Mouse (Mus musculus) midbrain, embryonic 16.5 days (tissue): ENCODE data around the gene Olfr707. TPM values are rescaled to one million over a fixed set of nuclear protein-coding genes. Genes with fewer than 3 reads are reported as not detected.
"Not testable (repeated sequence)": the region's sequence is repeated elsewhere in the genome, so short reads cannot be mapped to it uniquely, and the experiment has no call there.

Experiments
- ATAC-seq: fragments of 200-750 bp; cut with Nextera tagmentation; 2 replicates; pipeline ENCODE4 v1.8.0; 2017; ENCODE audit warnings: moderate TSS enrichment
- H3K27ac ChIP-seq: fragments of 300-500 bp; sonication (generic); 2 replicates; pipeline ENCODE4 v1.5.1; 2014; ENCODE audit warnings: mild to moderate bottlenecking, low read length, mixed read lengths
- H3K27me3 ChIP-seq: fragments of 300-500 bp; sonication (generic); 2 replicates; pipeline ENCODE4 v1.6.1; 2014; ENCODE audit warnings: low read depth, low read length, mixed read lengths; ENCODE audit not compliant: control insufficient read depth, insufficient read depth
- H3K36me3 ChIP-seq: fragments of 300-500 bp; sonication (generic); 2 replicates; pipeline ENCODE4 v1.6.1; 2014; ENCODE audit warnings: mild to moderate bottlenecking, low read length, moderate library complexity, mixed read lengths; ENCODE audit not compliant: control insufficient read depth, insufficient read depth
- H3K4me1 ChIP-seq: fragments of 300-500 bp; sonication (generic); 2 replicates; pipeline ENCODE4 v1.6.1; 2014; ENCODE audit warnings: mild to moderate bottlenecking, low read length, mixed read lengths; ENCODE audit not compliant: control insufficient read depth, insufficient read depth
- H3K4me2 ChIP-seq: fragments of 300-500 bp; sonication (generic); 2 replicates; pipeline ENCODE4 v1.6.1; 2014; ENCODE audit warnings: mild to moderate bottlenecking, low read length, mixed read lengths
- H3K4me3 ChIP-seq: fragments of 300-500 bp; sonication (generic); 2 replicates; pipeline ENCODE4 v1.5.1; 2014; ENCODE audit warnings: low read depth, mild to moderate bottlenecking, low read length, moderate library complexity, mixed read lengths
- H3K9ac ChIP-seq: fragments of 300-500 bp; sonication (generic); 2 replicates; pipeline ENCODE4 v1.6.1; 2014; ENCODE audit warnings: low read depth, low read length, mixed read lengths
- H3K9me3 ChIP-seq: fragments of 300-500 bp; sonication (generic); replicated peaks from 2 replicates; pipeline ENCODE4 v1.6.1; 2014; ENCODE audit warnings: mild to moderate bottlenecking, low read length, mixed read lengths; ENCODE audit not compliant: control insufficient read depth, poor library complexity, severe bottlenecking
- WGBS: fragments of 180-500 bp; shearing (Covaris S2); extraction: QIAGEN DNeasy Blood & Tissue Kit; methylation state at CpG from one replicate; pipeline ENCODE4 v1.1.7; 2014; 5-methylcytosine and 5-hydroxymethylcytosine counted together
- polyA plus RNA-seq: library from polyadenylated mRNA; unstranded; fragments of >200 nt; fragmentation: Nextera tagmentation; extraction: Ambion mirVana; gene quantifications from 2 replicates; pipeline ENCODE4 v1.2.1, GENCODE M21; 2015

The Olfr707 gene
- not detected in 2 replicates for polyA plus RNA-seq

DNA sequence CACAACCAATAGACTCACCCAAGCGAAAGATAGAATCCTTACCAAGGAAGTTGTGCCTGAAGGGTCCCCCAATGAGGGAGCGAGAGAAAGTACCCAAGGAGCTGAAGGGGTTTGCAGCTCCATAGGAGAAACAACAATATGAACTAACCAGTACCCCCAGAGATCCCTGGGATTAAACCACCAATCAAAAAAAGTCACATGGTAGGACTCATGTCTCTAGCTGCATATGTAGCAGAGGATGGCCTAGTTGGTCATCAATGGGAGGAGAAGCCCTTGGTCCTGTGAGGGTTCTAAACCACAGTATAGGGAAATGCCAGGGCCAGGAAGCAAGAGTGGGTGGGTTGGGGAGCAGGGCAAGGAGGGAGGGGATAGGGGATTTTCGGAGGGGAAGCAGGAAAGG is at the start of gene Olfr707:
TSS of gene Olfr707 (minus strand) at position 101 of the 400 bp plus-strand sequence.
- H3K4me2 ChIP-seq, H3K36me3 ChIP-seq, H3K27ac ChIP-seq, H3K9me3 ChIP-seq, H3K27me3 ChIP-seq, H3K4me1 ChIP-seq, H3K9ac ChIP-seq, ATAC-seq, H3K4me3 ChIP-seq: not testable (repeated sequence)
- WGBS = 94% methylated on average over 3 of the region's 3 CpGs

GRCm38 (mm10) chr7:106948212-106948611 is 47.2 kb upstream of the Olfr707 start, which contains the start of gene Olfr710:
Gene Olfr710 (minus strand): TSS chr7:106948312.
- H3K27me3 ChIP-seq = no peaks in the 10 kb centered on the region
- H3K4me1 ChIP-seq = no peaks in the 10 kb centered on the region
- no peak for ATAC-seq
- H3K4me2 ChIP-seq = no peak within 1 kb of the TSS
- H3K27ac ChIP-seq = no peak within 1 kb of the TSS
- H3K4me3 ChIP-seq = no peak within 1 kb of the TSS
- H3K9ac ChIP-seq = no peak within 1 kb of the TSS
- no peaks in the 10 kb centered on the region for H3K36me3 ChIP-seq
- 82% methylated on average over 3 of the region's 3 CpGs for WGBS
- H3K9me3 ChIP-seq = no peaks in the 10 kb centered on the region

- no peaks in the 10 kb centered on the region for H3K9me3 ChIP-seq
- no peaks in the 10 kb centered on the region for H3K36me3 ChIP-seq
- H3K4me3 ChIP-seq = no peak within 1 kb of the TSS
- no peak within 1 kb of the TSS for H3K27ac ChIP-seq
- H3K4me1 ChIP-seq = no peaks in the 10 kb centered on the region
- no peak within 1 kb of the TSS for H3K4me2 ChIP-seq
- H3K27me3 ChIP-seq = no peaks in the 10 kb centered on the region
- ATAC-seq = no peak
- no peak within 1 kb of the TSS for H3K9ac ChIP-seq
These were observed 31.1 kb upstream of the Olfr707 start, which contains the start of gene Olfr709-ps1 for GRCm38 (mm10) chr7:106932119-106932518. Gene Olfr709-ps1 (minus strand): TSS chr7:106932219.

- not testable (repeated sequence) for H3K9me3 ChIP-seq, H3K4me3 ChIP-seq, ATAC-seq, H3K4me1 ChIP-seq, H3K27ac ChIP-seq, H3K36me3 ChIP-seq, H3K9ac ChIP-seq, H3K4me2 ChIP-seq, H3K27me3 ChIP-seq
- WGBS = 86% methylated on average over 2 of the region's 7 CpGs
These were observed 19.9 kb upstream of the Olfr707 start for GRCm38 (mm10) chr7:106920961-106921360.

DNA sequence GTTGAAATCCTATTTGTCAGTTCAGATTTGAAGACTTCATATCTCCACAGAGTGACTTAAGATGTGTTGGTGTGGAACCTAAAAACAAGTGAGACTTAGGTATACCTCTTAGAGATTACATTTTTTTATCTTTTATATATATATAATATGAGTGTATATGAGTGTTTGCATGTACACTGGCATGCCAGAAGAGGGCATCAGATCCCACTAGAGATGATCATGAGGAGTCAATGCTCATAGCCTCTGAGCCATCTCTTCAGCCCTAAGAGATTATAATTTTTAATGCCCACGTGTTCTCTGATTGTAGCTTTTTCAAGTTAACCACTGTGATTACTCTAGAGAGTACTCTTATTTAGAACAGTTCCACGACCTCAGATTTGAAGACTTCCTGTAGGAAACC is 6.6 kb upstream of the Olfr707 start, which contains the start of gene Olfr1532-ps1:
TSS of gene Olfr1532-ps1 (plus strand) at position 326 of the 400 bp plus-strand sequence.
- Histone ChIP-seq H3K4me2 (no peak within 1 kb of the TSS), H3K4me1 (no peaks in the 10 kb centered on the region), H3K27me3 (no peaks in the 10 kb centered on the region), H3K9ac (no peak within 1 kb of the TSS), H3K9me3 (no peaks in the 10 kb centered on the region), H3K36me3 (no peaks in the 10 kb centered on the region), H3K27ac (no peak within 1 kb of the TSS), H3K4me3 (no peak within 1 kb of the TSS)
- no peak for ATAC-seq
- WGBS = 56% methylated on average over 2 of the region's 2 CpGs

GRCm38 (mm10) chr7:106888062-106888461 is 13.0 kb downstream of the Olfr707 start, which contains the start of gene Olfr706:
Gene Olfr706 (minus strand): TSS chr7:106888162.
- H3K27ac ChIP-seq = no peak within 1 kb of the TSS
- no peaks in the 10 kb centered on the region for H3K9me3 ChIP-seq
- H3K27me3 ChIP-seq = no peaks in the 10 kb centered on the region
- no peak for ATAC-seq
- 82% methylated on average over 2 of the region's 2 CpGs for WGBS
- no peaks in the 10 kb centered on the region for H3K4me1 ChIP-seq
- H3K9ac ChIP-seq = no peak within 1 kb of the TSS
- no peak within 1 kb of the TSS for H3K4me3 ChIP-seq
- H3K4me2 ChIP-seq = no peak within 1 kb of the TSS
- H3K36me3 ChIP-seq = no peaks in the 10 kb centered on the region

- no peak within 1 kb of the TSS for H3K27ac ChIP-seq
- 70% methylated on average over 3 of the region's 3 CpGs for WGBS
- ATAC-seq = no peak
- H3K9me3 ChIP-seq = no peaks in the 10 kb centered on the region
- no peak within 1 kb of the TSS for H3K4me2 ChIP-seq
- no peaks in the 10 kb centered on the region for H3K27me3 ChIP-seq
- no peak within 1 kb of the TSS for H3K9ac ChIP-seq
- no peak within 1 kb of the TSS for H3K4me3 ChIP-seq
- no peaks in the 10 kb centered on the region for H3K36me3 ChIP-seq
- no peaks in the 10 kb centered on the region for H3K4me1 ChIP-seq
These were observed 24.2 kb downstream of the Olfr707 start, which contains the start of gene Olfr705 for GRCm38 (mm10) chr7:106876791-106877190. Gene Olfr705 (minus strand): TSS chr7:106876891.

DNA sequence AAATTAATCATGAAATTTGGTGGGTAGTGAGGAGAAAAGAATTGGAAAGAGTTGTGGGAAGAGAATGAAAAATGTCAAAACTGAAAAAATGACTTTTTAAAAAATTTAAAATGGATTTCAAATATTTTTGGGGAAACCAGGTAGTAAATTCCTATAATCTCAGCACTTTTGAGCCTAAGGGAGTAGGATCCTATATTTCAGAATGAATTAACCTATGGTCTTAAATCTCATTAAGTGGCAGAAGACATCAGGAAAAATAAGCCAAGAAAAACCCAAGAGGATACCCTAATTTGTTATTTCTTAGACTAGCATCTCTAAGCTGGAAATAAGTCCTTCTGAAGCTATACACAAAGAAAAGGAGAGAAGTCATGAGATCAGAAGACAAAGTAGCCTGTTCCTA is 38.2 kb downstream of the Olfr707 start, which contains the start of gene Olfr704:
TSS of gene Olfr704 (plus strand) at position 301 of the 400 bp plus-strand sequence.
- Histone ChIP-seq H3K9me3 (peaks cover 2% of the 10 kb centered on the region; the same call in 1 of the 2 replicates), H3K9ac (no peak within 1 kb of the TSS), H3K27me3 (no peaks in the 10 kb centered on the region), H3K4me3 (no peak within 1 kb of the TSS), H3K27ac (no peak within 1 kb of the TSS), H3K36me3 (no peaks in the 10 kb centered on the region), H3K4me1 (no peaks in the 10 kb centered on the region), H3K4me2 (no peak within 1 kb of the TSS)
- no peak for ATAC-seq

DNA sequence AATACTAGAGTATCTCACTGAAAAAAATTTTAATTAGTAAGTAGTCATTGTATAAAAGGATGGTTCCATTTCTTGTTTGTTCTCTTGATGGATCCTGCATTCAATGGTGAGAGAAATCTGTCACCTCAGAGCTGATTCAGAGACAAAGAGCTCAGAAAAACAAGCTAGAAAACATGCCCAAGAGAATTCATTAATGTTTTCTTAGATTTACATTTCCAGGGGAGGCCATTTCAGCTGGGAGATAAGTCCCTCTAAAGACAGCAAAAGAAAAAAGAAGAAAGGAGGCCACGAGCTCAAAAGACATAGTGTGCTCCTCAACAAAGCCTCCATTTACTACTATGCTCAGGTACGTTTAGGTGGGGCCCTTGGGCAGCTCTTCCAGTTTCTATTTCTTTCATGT is 58.0 kb downstream of the Olfr707 start, which contains the start of gene Olfr703:
TSS of gene Olfr703 (plus strand) at position 301 of the 400 bp plus-strand sequence.
- no peak within 1 kb of the TSS for H3K4me3 ChIP-seq
- H3K9ac ChIP-seq = no peak within 1 kb of the TSS
- H3K27me3 ChIP-seq = no peaks in the 10 kb centered on the region
- H3K36me3 ChIP-seq = no peaks in the 10 kb centered on the region
- H3K27ac ChIP-seq = no peak within 1 kb of the TSS
- H3K4me2 ChIP-seq = no peak within 1 kb of the TSS
- WGBS = 68% methylated on average over 2 of the region's 2 CpGs
- H3K4me1 ChIP-seq = no peaks in the 10 kb centered on the region
- no peaks in the 10 kb centered on the region for H3K9me3 ChIP-seq
- no peak for ATAC-seq
